Mouse (Mus musculus) retina, embryonic 14.5 days (tissue): ENCODE data around the gene Spata18.

ENCODE experiments used
- DNase-seq: peaks from one replicate; pipeline ENCODE4 v3.0.0-alpha.2; 2015; ENCODE audit warnings: low spot score

Gene Spata18

GRCm38 (mm10) chr5:73716941-73717340 is 65.8 kb downstream of the Spata18 start:
- no peak for DNase-seq

GRCm38 (mm10) chr5:73721682-73722282 is 70.6 kb downstream of the Spata18 start:
- DNase-seq = no peak

DNA sequence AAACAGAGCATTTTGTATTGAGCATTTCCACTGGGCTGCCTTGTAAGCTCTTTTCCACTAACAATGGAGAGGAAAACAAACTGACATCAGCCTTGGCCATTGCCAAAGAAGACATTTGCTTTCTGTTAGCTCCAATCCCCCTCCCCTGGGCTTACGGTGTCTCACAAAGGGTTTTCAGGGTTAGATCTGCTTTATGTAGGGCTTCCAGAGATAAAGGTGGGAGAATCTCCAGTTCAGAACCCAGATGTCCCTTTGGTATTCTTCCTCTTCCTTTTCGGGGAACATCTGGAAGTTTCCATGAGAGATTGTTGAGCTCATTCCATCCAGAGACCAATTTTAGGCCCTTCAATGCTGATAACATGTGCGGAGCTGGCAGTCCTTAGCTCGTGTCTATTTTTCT is 74.8 kb downstream of the Spata18 start:
- no peak for DNase-seq

- DNase-seq = no peak
These were observed 77.5 kb downstream of the Spata18 start for GRCm38 (mm10) chr5:73728651-73729050.
